Mouse (Mus musculus): ENCODE measurements around the gene St3gal3. TPM values are rescaled to one million over a fixed set of nuclear protein-coding genes. Genes with fewer than 3 reads are reported as not detected.
A peak's percentile ranks its signal among the peaks of the same experiment; 100 is the strongest.

Gene St3gal3
- total RNA-seq, 1 experiment from 2014 or later, result 34.1 TPM

DNA sequence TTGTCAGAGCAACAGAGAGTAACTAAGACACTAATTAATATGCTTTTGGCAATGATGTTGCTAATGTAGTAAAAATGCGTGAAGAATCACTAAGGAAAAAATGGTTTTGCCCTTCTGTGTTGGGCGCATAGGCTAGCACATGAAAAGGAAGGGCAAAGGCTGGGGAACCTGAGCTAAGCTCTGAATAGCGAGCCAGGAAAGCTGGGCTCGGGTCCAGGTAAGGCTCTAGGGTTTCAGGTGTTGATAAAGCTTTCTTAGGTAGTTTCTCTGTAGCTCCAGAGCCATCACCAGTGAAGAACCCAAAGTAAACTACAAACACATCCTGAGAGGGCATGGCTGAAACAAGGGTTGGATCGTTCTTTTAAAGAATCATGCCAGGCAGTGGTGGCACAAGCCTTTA lies 6.8 kb upstream of the St3gal3 start:
- no peak for DNase-seq

DNA sequence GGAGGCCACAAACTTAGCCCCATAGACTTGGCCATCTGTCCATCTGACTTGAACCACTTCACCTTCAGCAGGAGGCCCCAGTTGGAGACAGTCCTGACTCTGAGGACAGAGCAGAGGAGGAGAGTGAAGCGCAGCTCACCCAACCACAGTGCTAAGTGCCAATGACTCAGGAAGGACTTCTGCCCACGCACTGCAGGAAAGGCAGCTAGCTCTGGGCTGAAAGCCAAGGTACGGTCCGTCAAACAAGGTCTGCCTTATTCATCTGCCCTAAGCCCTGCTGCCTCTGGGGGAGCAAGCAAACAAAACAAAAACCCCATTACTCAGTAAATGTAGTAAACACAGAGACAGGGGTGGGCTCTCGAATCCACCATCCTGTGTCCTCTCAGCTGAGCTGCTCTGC lies 4.2 kb upstream of the St3gal3 start:
- peak; percentile 91 for DNase-seq

DNA sequence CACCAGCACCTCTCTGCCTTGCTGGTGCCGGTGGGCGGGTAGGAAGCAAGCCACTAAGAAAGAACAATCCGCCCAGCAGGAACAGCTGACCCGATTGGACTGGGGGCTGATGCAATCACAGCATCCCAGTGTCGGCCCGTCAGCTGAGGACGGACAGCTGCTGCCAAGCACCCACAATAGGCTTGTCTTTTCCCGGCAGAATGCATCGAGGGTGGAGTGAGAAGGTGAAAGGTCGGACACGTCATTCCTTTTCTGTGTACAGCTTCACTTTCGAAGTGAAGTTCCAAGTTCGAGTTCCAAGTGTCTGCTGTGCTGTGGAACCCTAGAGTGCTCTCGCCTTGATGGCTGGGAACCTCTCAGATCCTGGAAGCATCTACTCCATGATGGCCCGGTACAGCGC lies 3.1 kb upstream of the St3gal3 start:
- DNase-seq, result no peak

DNA sequence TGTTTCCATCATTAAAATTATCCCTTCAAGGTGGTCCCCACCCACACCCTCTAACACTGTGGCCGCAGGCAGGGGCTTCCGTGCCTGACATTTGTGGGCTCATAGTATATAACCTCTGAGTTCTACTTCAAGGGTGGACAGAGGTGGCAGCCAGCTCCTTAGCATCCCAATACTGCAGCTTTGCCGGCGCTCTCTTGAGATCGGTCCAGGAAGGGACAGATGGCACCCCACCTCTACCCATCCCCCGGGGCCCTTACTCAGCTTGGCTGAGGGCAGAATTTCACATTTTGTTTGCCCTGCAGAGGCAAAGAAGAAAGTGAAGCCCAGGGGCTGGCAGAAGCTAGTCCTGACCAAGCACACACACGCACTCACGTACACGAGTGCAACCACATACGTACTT lies 2.6 kb upstream of the St3gal3 start:
- DNase-seq, result no peak

DNA sequence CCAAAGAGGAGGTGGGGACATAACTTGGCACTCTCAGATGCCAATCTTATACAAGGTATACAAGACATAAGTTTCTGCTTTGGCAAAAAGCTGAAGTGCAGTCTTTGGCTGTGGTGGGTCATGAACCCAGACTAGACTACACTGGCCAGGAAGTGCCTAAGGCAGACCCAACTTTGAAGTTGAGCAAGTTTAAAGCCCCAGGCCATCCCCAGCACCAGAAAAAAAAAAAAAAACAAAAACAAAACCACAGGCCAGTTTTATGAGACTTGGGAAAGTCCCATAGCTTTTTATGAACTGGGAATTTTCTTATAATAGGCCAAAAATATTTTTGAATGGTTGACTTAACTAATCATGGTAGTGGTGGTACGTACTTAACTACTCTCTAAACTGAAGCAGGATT lies 700 bp upstream of the St3gal3 start:
- DNase-seq, result no peak

DNA sequence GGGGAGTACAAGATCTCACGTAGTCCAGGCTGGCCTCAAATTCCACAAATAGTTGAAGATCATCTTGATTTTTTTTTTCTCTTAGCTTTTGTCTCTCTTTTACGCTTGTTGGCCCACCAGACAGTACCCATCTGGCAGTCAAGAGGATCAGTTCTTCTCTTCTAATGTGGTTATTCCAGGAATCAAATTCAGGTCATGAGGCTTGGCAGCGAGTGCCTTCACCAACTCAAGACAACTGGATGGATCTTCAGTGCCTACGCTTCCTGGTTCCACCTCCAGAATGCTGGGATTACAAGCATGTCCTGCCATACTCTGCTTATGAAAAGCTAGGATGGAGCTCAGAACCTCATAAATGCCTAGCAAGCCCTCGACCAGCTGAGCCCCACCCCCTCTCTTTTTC lies 3.4 kb downstream of the St3gal3 start:
- no peak for DNase-seq

DNA sequence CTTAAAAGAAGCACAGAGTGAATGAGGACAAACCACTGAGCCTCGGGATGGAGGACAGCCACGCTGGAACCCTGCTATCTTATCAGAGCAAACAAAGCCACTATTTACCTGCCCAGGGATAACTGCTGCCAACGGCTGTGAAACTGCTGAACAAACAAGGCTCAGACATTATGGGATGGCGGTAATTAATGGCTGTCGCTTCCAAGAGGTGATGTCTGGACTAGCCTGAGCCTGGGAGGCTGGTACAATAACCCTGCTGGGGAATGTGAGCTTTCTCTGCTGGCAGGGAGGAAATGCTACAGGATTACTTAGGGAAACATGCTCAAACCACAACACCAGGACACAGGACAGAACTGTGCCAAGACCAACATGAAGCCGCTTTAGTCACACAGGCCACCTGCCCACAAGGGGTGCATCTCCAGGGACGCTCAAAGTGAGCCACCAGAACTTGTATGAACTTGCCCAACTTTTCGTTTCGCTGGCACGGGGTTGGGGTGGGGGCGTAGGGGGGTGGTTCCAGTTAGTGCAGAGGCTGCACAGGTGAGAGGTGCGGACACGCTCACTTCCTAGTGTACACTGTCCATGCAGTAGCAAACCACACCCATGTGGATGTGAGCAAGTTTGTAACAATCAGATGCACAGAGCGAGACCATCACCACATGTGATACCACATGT lies 11.5 kb downstream of the St3gal3 start:
- no peak for DNase-seq

DNA sequence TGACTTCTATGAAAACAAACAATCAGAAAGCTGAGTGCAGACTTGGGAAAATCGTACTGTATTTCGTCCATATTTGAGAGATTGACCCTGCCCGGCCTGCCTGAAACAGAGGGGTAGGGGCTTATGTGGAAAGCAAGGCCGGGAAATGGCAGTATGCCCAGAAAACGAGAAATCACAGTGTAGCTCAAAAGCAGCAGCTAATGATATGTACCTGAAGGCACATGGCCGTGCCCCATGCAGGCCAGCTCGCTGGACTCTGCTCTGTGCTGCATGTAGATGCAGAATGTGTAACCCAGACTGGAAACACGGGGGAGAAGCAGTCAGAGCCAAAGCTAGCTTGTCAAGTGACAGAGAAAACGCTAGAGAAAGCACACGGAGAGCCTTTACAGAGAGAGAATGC lies 12.6 kb downstream of the St3gal3 start:
- DNase-seq, result no peak

DNA sequence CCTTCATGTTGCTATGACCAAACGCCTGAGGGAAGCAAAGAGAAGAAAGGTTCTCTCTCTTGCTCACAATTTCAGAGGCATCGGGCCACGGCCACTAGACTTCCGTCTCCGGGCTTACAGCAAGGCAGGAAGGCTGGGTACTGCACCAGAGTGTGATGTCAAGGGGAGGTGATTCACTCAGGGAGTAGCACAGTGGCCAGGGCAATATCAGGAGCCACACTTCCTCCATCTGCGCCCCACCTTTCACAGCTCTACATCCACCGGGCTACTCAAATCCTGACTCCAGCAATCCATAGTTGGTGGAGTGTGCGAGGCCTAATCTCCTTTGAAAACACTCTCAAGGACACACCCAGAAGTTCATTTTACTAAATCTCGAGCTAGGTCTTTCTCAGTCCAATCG lies 17.1 kb downstream of the St3gal3 start:
- no peak for DNase-seq

DNA sequence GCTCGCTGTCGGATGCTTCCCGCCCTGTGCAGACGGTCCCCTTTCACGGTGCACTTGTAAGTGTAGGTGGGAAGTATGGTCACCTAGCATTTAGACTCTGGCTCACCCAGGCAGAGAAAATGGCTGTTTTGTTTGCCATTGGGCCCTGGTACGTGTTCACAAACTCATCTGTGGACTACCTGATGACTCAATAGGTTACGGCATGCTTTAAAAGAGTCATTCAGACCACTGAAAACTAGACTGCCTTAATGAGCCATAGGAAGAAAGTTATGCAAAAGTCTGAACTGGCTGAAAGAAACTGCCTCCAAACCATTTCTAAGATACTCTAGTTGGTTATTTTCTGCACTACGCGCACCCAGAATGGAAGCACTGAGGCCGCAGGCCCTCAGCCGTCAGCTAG lies 18.6 kb downstream of the St3gal3 start:
- DNase-seq, result no peak

DNA sequence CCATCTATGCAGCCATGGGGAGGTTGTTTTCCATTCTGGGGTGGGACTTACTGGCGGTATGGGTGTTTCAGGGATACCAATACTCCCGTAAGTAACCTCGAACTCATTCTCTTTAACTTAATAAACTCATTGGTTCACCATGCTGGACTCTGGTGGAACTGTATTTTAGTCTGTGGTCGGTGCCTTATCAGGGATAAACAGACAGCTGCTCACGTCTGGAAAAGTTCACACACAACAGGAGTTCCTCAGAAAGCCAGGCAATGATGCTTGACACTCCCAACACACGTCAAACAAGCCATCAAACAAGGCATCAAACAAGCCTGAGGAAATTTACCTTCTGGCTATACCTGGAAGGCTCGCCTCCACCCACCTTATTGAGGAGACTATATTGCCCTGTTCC lies 19.6 kb downstream of the St3gal3 start:
- DNase-seq, result no peak

DNA sequence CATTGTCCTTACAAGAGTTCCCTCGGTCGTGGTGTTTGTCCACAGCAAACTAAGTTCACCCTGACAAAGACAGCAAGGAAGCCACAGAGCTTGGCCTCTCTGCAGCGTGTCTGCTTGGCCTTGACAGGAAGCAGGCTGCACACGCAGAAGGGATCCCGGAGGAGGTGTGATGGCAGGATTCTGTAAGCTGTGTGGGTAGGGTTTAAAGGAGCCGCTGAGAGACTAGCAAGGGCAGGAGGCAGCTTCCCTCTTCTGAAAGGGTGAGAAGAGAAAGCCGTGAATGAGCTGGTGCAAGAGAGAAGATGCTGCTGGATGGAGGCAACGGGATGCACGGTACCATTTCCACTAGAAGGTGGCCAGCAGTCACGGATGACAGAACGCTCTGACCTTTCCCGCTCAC lies 22.1 kb downstream of the St3gal3 start:
- no peak for DNase-seq

DNA sequence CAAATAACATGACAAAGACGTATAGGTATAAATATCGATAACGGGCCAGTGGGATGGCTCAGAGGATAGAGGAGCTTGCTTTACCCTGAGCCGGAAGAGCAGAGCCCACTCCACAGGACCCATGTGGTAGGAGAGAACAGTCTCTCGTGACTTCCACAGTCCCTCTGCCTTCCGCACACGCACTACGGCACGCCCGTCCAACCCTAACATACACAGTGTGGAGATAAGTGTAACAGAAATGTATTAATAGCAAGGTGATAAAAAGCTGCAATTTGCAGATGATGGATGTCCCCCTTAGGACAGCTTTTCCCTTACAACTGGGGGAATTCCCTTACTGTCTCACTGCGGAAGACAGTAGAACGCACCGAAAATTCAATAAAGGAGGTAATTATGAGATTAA lies 25.1 kb downstream of the St3gal3 start:
- DNase-seq, result no peak

DNA sequence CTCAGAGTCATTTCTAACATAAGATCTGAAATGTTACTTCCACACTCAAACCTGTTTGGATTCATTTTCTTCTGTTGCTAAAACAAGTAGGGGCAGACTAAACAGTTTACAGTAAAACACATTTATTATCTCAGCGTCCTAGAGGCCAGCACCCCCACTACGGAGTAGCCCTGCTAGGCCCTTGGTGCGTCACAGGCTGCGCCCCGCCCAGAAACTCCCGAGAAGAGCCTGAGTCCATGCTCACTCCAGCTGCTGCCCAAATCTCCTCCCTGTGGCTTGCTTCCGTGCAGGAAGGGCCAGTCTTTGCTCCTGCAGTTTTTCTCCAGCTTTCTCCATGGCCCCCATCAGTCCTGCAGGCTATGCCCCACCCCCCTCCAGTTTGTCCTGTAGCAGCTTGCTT lies 25.9 kb downstream of the St3gal3 start:
- no peak for DNase-seq

DNA sequence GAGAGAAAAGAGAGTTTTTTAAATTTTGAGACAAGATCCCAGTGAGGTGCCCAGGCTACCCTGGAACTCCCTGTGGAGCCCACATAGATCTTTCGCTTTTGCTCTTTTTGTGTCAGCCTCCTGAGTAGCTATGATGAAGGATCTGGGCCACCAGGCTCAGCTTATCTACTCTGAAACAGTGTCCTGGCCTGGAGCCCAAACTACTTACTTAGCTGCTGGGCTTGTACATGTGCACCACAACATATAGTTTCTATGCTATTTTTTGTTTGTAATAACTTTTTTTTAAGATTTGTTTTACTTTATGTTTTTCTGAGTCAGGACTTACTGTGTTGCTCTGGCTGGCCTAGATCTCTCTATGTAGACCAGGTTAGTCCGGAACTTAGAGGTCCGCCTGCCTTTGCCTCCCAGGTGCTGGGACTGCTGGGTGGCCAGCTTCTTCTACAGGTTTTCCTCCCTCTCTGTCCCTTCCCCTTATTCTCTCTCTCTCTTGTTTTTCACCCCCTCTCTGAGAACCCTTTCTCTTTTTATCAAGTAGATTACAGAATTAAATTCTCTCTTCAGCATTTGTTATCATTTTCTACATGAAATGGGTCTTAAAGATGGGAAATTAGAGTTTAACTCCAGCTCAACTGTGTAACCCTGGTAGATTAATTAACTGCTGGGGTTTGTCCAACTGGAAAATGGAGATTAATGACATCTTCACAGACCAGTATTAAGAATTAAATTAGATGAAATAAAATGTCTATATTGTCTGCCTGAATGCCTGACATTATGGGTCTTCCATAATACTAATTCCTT lies 29.3 kb downstream of the St3gal3 start:
- DNase-seq, result no peak

DNA sequence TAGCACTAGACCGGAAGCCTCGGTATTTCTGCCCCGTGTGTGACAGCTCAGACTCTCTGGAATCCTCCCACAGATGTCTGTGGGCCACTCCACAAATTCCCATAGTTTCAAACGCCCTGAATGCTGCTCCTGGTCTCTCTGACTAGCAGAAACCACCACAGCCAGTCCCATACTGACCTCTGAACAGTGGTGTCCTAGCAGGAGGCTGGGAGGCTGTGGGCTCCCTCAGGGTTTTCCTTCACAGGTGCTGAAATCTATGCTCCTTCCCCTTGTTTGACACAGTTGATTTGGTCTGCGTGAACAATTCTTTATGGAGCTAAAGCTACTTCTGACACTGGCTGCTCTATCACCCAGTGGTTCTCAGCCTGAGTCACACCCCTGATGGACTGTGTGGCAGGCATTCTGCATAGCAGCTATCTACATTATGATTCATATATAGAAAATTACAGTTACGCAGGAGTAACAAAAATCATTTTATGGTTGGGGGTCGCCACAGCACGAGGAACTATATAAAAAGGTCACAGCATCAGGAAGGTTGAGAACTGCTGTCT lies 31.4 kb downstream of the St3gal3 start:
- no peak for DNase-seq

DNA sequence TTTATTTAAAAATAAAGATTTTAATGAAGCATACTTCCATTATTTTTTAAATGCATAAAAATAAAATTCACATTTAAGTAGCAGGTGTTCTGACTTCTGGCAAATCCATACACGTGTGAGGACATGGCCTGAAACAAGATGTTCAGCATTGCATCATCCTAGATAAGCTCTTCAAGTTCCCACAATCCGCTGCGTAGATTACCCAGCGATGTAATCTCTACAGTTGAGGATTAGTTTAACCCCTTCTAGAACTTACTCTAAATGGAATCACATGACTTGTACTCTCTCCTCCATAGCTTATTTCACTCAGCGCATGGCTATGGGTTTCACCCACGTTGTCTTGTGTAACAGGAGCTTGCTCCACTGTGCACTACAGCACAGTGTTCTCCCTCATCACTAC lies 33.2 kb downstream of the St3gal3 start:
- no peak for DNase-seq

DNA sequence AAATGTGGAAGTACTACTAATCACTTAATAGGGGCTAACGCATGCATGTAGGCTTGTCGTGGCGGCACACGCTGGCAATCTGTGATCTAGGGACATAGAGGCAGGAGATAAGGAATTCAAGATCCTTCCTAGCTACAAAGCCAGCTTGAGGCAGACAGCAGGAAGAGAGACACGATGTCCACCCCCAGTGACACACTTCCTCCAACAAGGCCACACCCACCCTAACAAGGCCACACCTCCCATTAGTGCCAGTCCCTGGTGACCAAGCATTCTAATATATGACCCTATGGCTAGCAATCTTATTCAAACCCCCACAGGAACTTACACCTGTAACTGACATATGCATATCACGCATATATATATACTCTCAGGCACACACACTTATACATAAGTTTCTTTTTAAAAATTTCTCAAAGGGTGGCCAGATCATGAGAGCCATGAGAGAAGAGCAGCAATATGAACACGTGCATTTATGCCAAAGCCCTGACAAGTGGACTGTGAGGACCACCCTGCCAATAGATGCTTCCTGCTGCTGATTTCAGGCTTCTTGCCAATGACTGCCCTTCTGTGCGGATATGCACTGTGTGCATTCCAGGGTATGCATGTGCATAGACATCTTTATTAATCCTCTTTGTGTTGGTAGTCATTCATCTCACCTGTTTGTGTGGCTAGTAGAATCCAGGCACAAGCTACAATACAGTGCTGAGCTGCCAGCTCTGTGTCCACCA lies 34.9 kb downstream of the St3gal3 start:
- DNase-seq, result no peak

DNA sequence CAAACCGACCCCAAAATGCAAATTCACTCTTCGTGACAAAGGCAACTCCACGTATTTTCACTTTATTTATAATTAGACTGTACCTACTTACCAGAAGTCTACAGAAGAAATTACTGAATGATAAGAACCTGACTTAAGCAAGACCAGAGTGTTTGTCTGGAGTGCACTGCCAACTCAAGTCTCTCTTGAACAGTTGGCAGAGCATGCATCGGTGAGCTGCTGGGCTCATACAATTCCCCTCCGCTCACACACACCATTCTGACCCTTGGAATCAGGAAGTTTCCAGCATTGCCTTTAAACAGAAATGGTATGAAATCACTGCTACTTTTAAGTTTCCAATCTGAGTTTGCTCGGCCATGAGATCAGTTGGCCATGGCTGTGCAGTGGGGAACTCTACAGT lies 36.1 kb downstream of the St3gal3 start:
- DNase-seq, result no peak

DNA sequence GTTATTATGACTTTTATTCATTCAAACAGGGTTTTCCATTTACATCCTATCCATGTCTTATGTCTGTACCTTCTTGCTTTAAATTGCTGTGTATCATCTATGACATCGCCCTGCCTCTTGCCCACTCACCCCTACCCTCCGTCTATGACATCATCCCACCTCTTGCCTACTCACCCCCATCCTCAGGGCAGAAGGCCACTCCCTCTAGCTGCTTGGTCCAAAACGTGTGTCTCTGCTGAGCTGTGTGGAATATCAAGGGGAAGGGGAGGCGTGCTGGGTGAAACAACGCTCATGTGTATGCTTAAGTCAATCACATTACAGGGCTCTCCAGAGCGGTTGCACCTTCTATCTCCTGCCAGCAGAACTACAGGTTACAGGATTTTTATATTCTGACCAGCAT lies 38.6 kb downstream of the St3gal3 start:
- no peak for DNase-seq

DNA sequence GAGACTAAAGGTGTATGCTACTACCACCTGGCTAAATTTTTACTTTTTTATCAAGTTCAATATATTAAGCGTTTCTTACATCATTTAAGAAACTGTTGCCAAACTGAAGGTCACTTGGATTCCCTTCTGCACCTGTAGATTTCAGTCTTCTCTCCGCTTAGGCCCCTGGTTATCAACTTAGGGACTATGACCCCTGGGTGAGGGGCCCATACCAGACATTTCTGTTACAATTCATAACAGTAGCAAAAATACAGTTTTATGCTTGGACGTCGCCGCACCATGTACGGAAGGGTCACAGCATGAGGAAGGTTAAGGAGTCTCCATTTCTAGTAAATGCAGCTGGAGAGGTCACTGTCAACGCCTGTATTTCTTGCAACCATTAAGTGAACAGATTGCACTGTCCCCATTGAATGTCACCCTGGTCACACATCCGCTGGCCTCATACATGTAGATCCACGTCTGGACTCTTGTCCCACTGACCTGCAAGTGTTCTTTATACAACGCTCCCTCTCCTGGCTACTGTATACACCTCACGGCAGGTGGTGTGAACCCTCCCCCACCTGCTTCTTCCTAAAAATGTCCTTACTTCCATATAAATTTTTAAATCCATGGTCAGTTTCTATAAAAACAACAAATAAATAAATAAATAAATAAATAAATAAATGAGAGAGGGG lies 41.8 kb downstream of the St3gal3 start:
- no peak for DNase-seq

DNA sequence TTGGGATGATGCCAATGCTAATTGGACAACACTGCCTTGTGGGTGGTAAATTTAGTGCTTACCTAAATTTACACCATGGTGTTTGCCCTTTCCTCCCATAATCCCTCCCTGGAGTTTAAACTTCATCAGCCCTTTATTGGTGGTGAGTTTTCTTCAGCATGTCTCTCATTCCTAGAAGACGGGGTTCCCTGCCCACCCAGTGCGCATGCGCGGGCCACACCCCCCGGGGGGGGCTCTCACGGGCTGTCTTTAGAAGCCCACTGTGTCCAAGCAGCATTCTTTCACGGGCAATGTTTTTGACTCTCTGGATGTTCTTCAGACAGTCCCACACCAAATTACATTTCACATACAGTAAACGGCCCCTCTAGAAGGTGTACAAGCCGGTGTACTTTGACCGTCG lies 44.3 kb downstream of the St3gal3 start:
- DNase-seq, result no peak

DNA sequence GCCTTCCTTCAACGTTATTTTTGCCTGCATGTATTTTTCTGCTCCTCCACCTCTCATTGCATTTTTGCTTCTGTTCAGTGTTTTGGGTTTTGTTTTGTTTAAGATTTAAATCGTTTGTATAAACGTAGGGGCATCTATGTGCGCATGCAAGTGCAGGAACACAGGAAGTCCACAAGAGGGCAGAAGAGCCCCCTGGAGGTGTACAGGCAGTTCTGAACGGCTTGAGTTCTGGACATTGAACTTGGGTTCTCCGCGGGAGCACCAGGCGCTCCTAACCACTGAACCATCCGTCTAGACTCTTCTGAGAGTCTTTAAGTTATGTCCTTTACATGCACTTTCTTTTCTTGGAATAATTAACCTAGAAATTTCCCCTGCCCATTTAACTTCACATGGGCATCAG lies 44.8 kb downstream of the St3gal3 start:
- DNase-seq, result peak; percentile 54
